Mouse (Mus musculus) brain, embryonic 14.5 days (tissue): ENCODE measurements around the gene Tbc1d21.

ENCODE experiments used
- CTCF ChIP-seq: fragments of 200-500 bp; IDR thresholded peaks from 2 replicates; pipeline ENCODE4 v1.5.1; 2012; ENCODE audit warnings: inconsistent platforms, mild to moderate bottlenecking, moderate library complexity, borderline replicate concordance; ENCODE audit not compliant: insufficient read depth, insufficient read length; ENCODE audit errors: extremely low read depth
- POLR2A ChIP-seq: fragments of 200-500 bp; IDR thresholded peaks from 2 replicates; pipeline ENCODE4 v1.6.1; 2012; ENCODE audit warnings: mild to moderate bottlenecking, inconsistent platforms, borderline replicate concordance; ENCODE audit not compliant: poor library complexity, insufficient read depth, insufficient read length, severe bottlenecking; ENCODE audit errors: extremely low read depth

GRCm38 (mm10) chr9:58315850-58316249 is 54.4 kb downstream of the Tbc1d21 start:
- TF ChIP-seq POLR2A (no peak), CTCF (no peak)
